In the genomic region with DNA sequence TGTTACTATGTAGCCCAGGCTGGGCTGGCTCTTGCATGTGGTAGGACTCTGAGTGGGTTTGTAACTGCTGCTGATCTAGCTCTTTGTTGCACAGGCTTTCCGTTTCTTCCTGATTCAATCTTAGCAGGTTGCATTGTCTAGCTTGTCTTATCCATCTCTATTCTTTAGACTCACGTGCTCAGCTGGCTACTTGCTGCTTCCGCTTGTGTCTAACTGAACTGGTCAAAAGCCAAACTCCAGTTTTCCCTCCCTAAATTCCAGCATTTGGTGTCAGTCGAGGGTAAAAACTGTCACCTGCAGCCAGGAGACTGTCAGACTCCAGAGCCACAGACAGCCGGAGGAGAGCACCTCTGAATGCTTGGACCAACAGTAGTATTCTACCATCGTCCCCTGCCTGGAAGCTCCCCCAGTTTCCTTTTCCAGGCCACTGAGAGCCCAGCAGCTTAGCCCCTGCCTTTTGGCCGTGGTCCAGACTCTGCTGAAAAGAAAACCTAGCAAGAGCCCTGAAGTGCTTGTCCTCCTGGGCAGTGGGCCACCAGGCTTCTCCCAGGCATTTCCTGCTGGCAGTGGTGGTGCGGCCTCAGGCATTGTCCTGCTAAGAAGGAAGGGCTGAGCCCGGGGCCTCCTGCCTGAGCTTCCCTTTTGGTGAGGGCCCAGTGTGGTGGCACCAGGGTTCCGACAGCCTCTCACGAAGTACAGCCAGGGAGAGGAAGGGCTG, we compare ENCODE assay signal across 8 mouse cellular contexts. TPM values are rescaled to one million over a fixed set of nuclear protein-coding genes. Genes with fewer than 3 reads are reported as not detected.
DNase-seq lines count a peak whose midpoint lies in the region; ATAC-seq and TF ChIP-seq lines count a peak whose summit lies in the region.

No protein-coding gene starts in this region.

- TF ChIP-seq CTCF in layer of hippocampus, adult 2 months (conservative IDR thresholded peaks at IDR 0.05) = no peak
- TF ChIP-seq CTCF in lung, embryonic 14.5 days (IDR thresholded peaks at IDR 0.05; ENCODE audit: low read depth) = no peak

- no peak overlapping the region for H3K4me3 ChIP-seq in layer of hippocampus, adult 2 months
- H3K4me3 ChIP-seq in lung, embryonic 14.5 days (ENCODE audit: low read depth, low read length) = no peak overlapping the region

- H3K27ac ChIP-seq in layer of hippocampus, adult 2 months = peak overlapping the region; percentile 80
- H3K27ac ChIP-seq in lung, embryonic 14.5 days (ENCODE audit: low read depth) = peak overlapping the region; percentile 93

- intact Hi-C loops in heart, postnatal 25 days (cut with DNase I) = no loop called here

- H3K36me3 ChIP-seq in lung, embryonic 14.5 days (ENCODE audit: insufficient read depth) = 0 out of 2 replicates have a peak, but pooled peaks cover 6% of the 10 kb centered on the region

- peak; percentile 61 for DNase-seq in MN1 (ENCODE audit: low spot score)
- peak; percentile 68 to 69 for DNase-seq in frontal cortex, adult 2 months (ENCODE audit: extremely low spot score in 1 of 2, low spot score in 1 of 2)
- peak; percentile 82 for DNase-seq in heart, postnatal 25 days (ENCODE audit: low spot score)
- peak; percentile 67 to 84 for DNase-seq in layer of hippocampus, adult 2 months (ENCODE audit: low spot score in 2 of 2)
- DNase-seq in lung, embryonic 14.5 days = peak; percentile 96
- peak; percentile 75 for DNase-seq in right cerebral cortex, postnatal 14 days
- DNase-seq in thymus, adult 18-20 months = no peak

- peak overlapping the region; percentile 25 for H3K9ac ChIP-seq in lung, embryonic 14.5 days

- WGBS in lung, embryonic 14.5 days = 17% methylated on average over 11 of the region's 11 CpGs

- peak overlapping the region; percentile 29 for H3K4me2 ChIP-seq in lung, embryonic 14.5 days

- peaks cover 11% of the 10 kb centered on the region; the same call in 1 of the 2 replicates for H3K4me1 ChIP-seq in lung, embryonic 14.5 days (ENCODE audit: insufficient read depth)

- 0 out of 2 replicates have a peak, but pooled peaks have one; percentile 21 for ATAC-seq in cerebellum, adult (ENCODE audit: insufficient number of reproducible peaks, low FRiP score, low TSS enrichment)
- ATAC-seq in lung, embryonic 14.5 days (ENCODE audit: insufficient read depth) = peak; percentile 80

- no peaks in the 10 kb centered on the region; the same call in 1 of the 2 replicates for H3K9me3 ChIP-seq in lung, embryonic 14.5 days (ENCODE audit: low read depth, low read length)

- no peaks in the 10 kb centered on the region for H3K27me3 ChIP-seq in lung, embryonic 14.5 days (ENCODE audit: insufficient read depth, low read length)

RNA-seq across cellular contexts. Expression of a gene that starts 2.1 kb away (rescaled TPM):
- 63.2 and 67.7 TPM in 2 replicates for polyA plus RNA-seq in frontal cortex, adult 2 months (2012; rRNA removed)
- total RNA-seq in heart, postnatal 25 days (2021) = 1 to 10 TPM; 6.5 to 7.8 TPM
- total RNA-seq in layer of hippocampus, adult 2 months (2021) = 10 to 100 TPM; 28.5 to 32.0 TPM
- polyA plus RNA-seq in lung, embryonic 14.5 days (2014; fragmentation: Nextera tagmentation; extraction: Ambion mirVana) = 25.4 and 27.1 TPM in 2 replicates

RNA-seq across cellular contexts. Expression of a gene that starts 34.6 kb away (rescaled TPM):
- polyA plus RNA-seq in frontal cortex, adult 2 months (2012; rRNA removed) = 17.4 and 17.9 TPM in 2 replicates
- 10 to 100 TPM; 16.9 to 18.8 TPM for total RNA-seq in heart, postnatal 25 days (2021)
- 10 to 100 TPM; 16.7 to 20.7 TPM for total RNA-seq in layer of hippocampus, adult 2 months (2021)
- 67.3 and 68.5 TPM in 2 replicates for polyA plus RNA-seq in lung, embryonic 14.5 days (2014; fragmentation: Nextera tagmentation; extraction: Ambion mirVana)

RNA-seq across cellular contexts. Expression of a gene that starts 46.7 kb away (rescaled TPM):
- 13.6 and 17.6 TPM in 2 replicates for polyA plus RNA-seq in frontal cortex, adult 2 months (2012; rRNA removed)
- 10 to 100 TPM; 25.8 to 31.2 TPM for total RNA-seq in heart, postnatal 25 days (2021)
- total RNA-seq in layer of hippocampus, adult 2 months (2021) = 10 to 100 TPM in 1 of 2 experiments, 1 to 10 TPM in 1; 9.2 to 10.3 TPM
- polyA plus RNA-seq in lung, embryonic 14.5 days (2014; fragmentation: Nextera tagmentation; extraction: Ambion mirVana) = 11.1 and 13.0 TPM in 2 replicates

Comparison
In these comparisons a context has a peak if more than half of its experiments do, and no peak if none do; other contexts are left out.
1. DNase-seq: peak in MN1 (single experiment), frontal cortex, adult 2 months (2 of 2), heart, postnatal 25 days (single experiment), layer of hippocampus, adult 2 months (2 of 2), lung, embryonic 14.5 days (single experiment) and right cerebral cortex, postnatal 14 days (single experiment); none in thymus, adult 18-20 months (0 of 2).